Mouse (Mus musculus) CH12.LX (cell line): ENCODE results near the gene Hist1h1d. TPM values are rescaled to one million over a fixed set of nuclear protein-coding genes. Genes with fewer than 3 reads are reported as not detected.
A peak's percentile ranks its signal among the peaks of the same experiment; 100 is the strongest.

Experiments
- DNase-seq: peaks from one replicate; pipeline ENCODE4 v3.0.0-alpha.2; 2013; ENCODE audit errors: extremely low read depth
- H3K27ac ChIP-seq: 2 replicates; pipeline ENCODE4 v1.5.1; 2012; ENCODE audit warnings: low read depth, mild to moderate bottlenecking, control low read depth, moderate library complexity; ENCODE audit not compliant: insufficient read depth
- H3K27me3 ChIP-seq: replicated peaks from 2 replicates; pipeline ENCODE3; 2012; ENCODE audit warnings: inconsistent platforms
- H3K36me3 ChIP-seq, 2 experiments: replicated peaks in 1 of 2; 2 replicates each; pipeline versions ENCODE3 to v1.6.1; 2012; ENCODE audit warnings: inconsistent platforms in 1 of 2, low read length in 1 of 2, mild to moderate bottlenecking in 1 of 2, mixed read lengths in 1 of 2, moderate library complexity in 1 of 2; ENCODE audit not compliant: control insufficient read depth in 1 of 2, insufficient read depth in 1 of 2
- H3K4me1 ChIP-seq, 2 experiments: 2 replicates each; pipeline ENCODE4 v1.6.1; 2012; ENCODE audit warnings: inconsistent platforms in 1 of 2, moderate library complexity in 1 of 2; ENCODE audit not compliant: insufficient read depth in 2 of 2, control insufficient read depth in 1 of 2
- H3K4me2 ChIP-seq: 2 replicates; pipeline ENCODE4 v1.6.1; 2012; ENCODE audit warnings: low read depth, mild to moderate bottlenecking, control low read depth; ENCODE audit not compliant: poor library complexity, insufficient read depth, severe bottlenecking
- H3K4me3 ChIP-seq, 3 experiments: fragments of 150-350 bp in 1 of 3; sonication (generic) in 1 of 3; replicated peaks in 1 of 3; 2 replicates each; pipeline versions ENCODE3 to v1.5.1; 2011 to 2012; ENCODE audit warnings: low read depth in 2 of 3, low read length in 2 of 3, mild to moderate bottlenecking in 2 of 3, moderate library complexity in 2 of 3, control low read depth in 1 of 3, improper control_type of control experiment in 1 of 3, inconsistent platforms in 1 of 3, mixed read lengths in 1 of 3; ENCODE audit not compliant: poor library complexity in 1 of 3
- H3K79me2 ChIP-seq: replicated peaks from 2 replicates; pipeline ENCODE4 v1.6.1; 2012; ENCODE audit warnings: mild to moderate bottlenecking, moderate library complexity; ENCODE audit not compliant: control insufficient read depth, poor library complexity, insufficient read depth, severe bottlenecking; ENCODE audit errors: extremely low read depth
- H3K9ac ChIP-seq: 2 replicates; pipeline ENCODE4 v1.6.1; 2012; ENCODE audit warnings: low read depth, mild to moderate bottlenecking, control low read depth, moderate library complexity; ENCODE audit not compliant: insufficient read depth
- H3K9me3 ChIP-seq: replicated peaks from 2 replicates; pipeline ENCODE3; 2012; ENCODE audit warnings: low read length, inconsistent platforms, mixed read lengths
- BHLHE40 ChIP-seq: IDR thresholded peaks from 2 replicates; pipeline ENCODE4 v1.6.1; 2011; ENCODE audit warnings: mild to moderate bottlenecking, low read depth, low read length, improper control_type of control experiment
- CHD1 ChIP-seq: IDR thresholded peaks from 2 replicates; pipeline ENCODE4 v1.6.1; 2012; ENCODE audit warnings: low read depth, low read length, improper control_type of control experiment, inconsistent platforms
- E2F4 ChIP-seq: IDR thresholded peaks from 2 replicates; pipeline ENCODE4 v1.6.1; 2011; ENCODE audit warnings: low read depth, low read length, improper control_type of control experiment; ENCODE audit not compliant: insufficient replicate concordance
- EP300 ChIP-seq: IDR thresholded peaks from 2 replicates; pipeline ENCODE4 v1.6.1; 2011; ENCODE audit warnings: low read length, improper control_type of control experiment
- ETS1 ChIP-seq: conservative IDR thresholded peaks from 2 replicates; pipeline ENCODE4 v1.6.1; 2012; ENCODE audit warnings: low read depth, mild to moderate bottlenecking, inconsistent platforms, low read length, improper control_type of control experiment, moderate library complexity
- IRF4 ChIP-seq: IDR thresholded peaks from 2 replicates; pipeline ENCODE4 v1.6.1; 2014; ENCODE audit warnings: low read depth, mild to moderate bottlenecking, inconsistent platforms, low read length, improper control_type of control experiment
- JUND ChIP-seq: conservative IDR thresholded peaks from 2 replicates; pipeline ENCODE4 v1.6.1; 2011; ENCODE audit warnings: low read depth, low read length, improper control_type of control experiment
- MAFK ChIP-seq: IDR thresholded peaks from 2 replicates; pipeline ENCODE4 v1.6.1; 2011; ENCODE audit warnings: low read length, improper control_type of control experiment; ENCODE audit not compliant: insufficient replicate concordance
- MAX ChIP-seq: IDR thresholded peaks from 2 replicates; pipeline ENCODE4 v1.6.1; 2011; ENCODE audit warnings: low read length, improper control_type of control experiment
- MAZ ChIP-seq: IDR thresholded peaks from 2 replicates; pipeline ENCODE4 v1.6.1; 2012; ENCODE audit warnings: low read depth, mild to moderate bottlenecking, inconsistent platforms, low read length, improper control_type of control experiment, moderate library complexity
- MEF2A ChIP-seq: IDR thresholded peaks from 2 replicates; pipeline ENCODE4 v1.6.1; 2014; ENCODE audit warnings: low read depth, mild to moderate bottlenecking, inconsistent platforms, low read length, improper control_type of control experiment, borderline replicate concordance
- MXI1 ChIP-seq: IDR thresholded peaks from 2 replicates; pipeline ENCODE4 v1.6.1; 2011; ENCODE audit warnings: mild to moderate bottlenecking, low read depth, low read length, improper control_type of control experiment
- MYC ChIP-seq: IDR thresholded peaks from 2 replicates; pipeline ENCODE4 v1.6.1; 2011; ENCODE audit warnings: low read depth, mild to moderate bottlenecking, improper control_type of control experiment, low read length
- NELFE ChIP-seq: IDR thresholded peaks from 2 replicates; pipeline ENCODE4 v1.6.1; 2011; ENCODE audit warnings: low read depth, low read length, improper control_type of control experiment
- PAX5 ChIP-seq: IDR thresholded peaks from 2 replicates; pipeline ENCODE4 v1.6.1; 2012; ENCODE audit warnings: low read length, inconsistent platforms, mixed read lengths
- POLR2A ChIP-seq: IDR thresholded peaks from 2 replicates; pipeline ENCODE4 v1.6.1; 2011; ENCODE audit warnings: low read depth, mild to moderate bottlenecking, improper control_type of control experiment, low read length
- POLR2AphosphoS2 ChIP-seq: IDR thresholded peaks from 2 replicates; pipeline ENCODE4 v1.6.1; 2011; ENCODE audit warnings: low read depth, low read length, improper control_type of control experiment
- RAD21 ChIP-seq: IDR thresholded peaks from 2 replicates; pipeline ENCODE4 v1.6.1; 2011; ENCODE audit warnings: low read depth, mild to moderate bottlenecking, low read length, improper control_type of control experiment, moderate library complexity
- SIN3A ChIP-seq: IDR thresholded peaks from 2 replicates; pipeline ENCODE4 v1.6.1; 2012; ENCODE audit warnings: low read length, improper control_type of control experiment, inconsistent platforms
- TCF12 ChIP-seq: IDR thresholded peaks from 2 replicates; pipeline ENCODE4 v1.6.1; 2014; ENCODE audit warnings: low read depth, mild to moderate bottlenecking, inconsistent platforms, low read length, improper control_type of control experiment
- USF1 ChIP-seq: IDR thresholded peaks from 2 replicates; pipeline ENCODE4 v1.6.1; 2014; ENCODE audit warnings: low read depth, mild to moderate bottlenecking, inconsistent platforms, low read length, improper control_type of control experiment
- USF2 ChIP-seq: conservative IDR thresholded peaks from 2 replicates; pipeline ENCODE4 v1.6.1; 2011; ENCODE audit warnings: low read depth, low read length, improper control_type of control experiment
- ZC3H11A ChIP-seq: IDR thresholded peaks from 2 replicates; pipeline ENCODE4 v1.6.1; 2012; ENCODE audit warnings: low read depth, mild to moderate bottlenecking, inconsistent platforms, low read length, improper control_type of control experiment
- ZMIZ1 ChIP-seq: IDR thresholded peaks from 2 replicates; pipeline ENCODE4 v1.6.1; 2012; ENCODE audit warnings: low read depth, mild to moderate bottlenecking, inconsistent platforms, low read length, improper control_type of control experiment
- ZNF384 ChIP-seq: IDR thresholded peaks from 2 replicates; pipeline ENCODE4 v1.6.1; 2012; ENCODE audit warnings: low read depth, low read length, improper control_type of control experiment, inconsistent platforms
- dilution Hi-C: fragments of 300-500 bp; cut with MboI; formaldehyde crosslinking; loops from 2 replicates; pipeline ENCODE4 v1.14.3; 2020; ENCODE audit warnings: low sequenced_read_pairs; ENCODE audit not compliant: extremely low pct_unique_long_range_greater_than_20kb, extremely low pct_ligation_motif_present
- in situ Hi-C: fragments of 300-500 bp; cut with MboI; formaldehyde crosslinking; loops from 3 replicates; pipeline ENCODE4 v1.14.3; 2019; ENCODE audit warnings: low sequenced_read_pairs, low pct_ligation_motif_present, low pct_unique_long_range_greater_than_20kb, mixed read lengths
- polyA plus RNA-seq: library from polyadenylated mRNA; unstranded; fragments of >175 nt; gene quantifications from 2 replicates; pipeline ENCODE4 v1.2.1, GENCODE M21; 2012; ENCODE audit warnings: low read depth; ENCODE audit not compliant: insufficient read length
- total RNA-seq, 2 experiments: library from RNA; depleted of rRNA; stranded (reverse); fragments of 300-350 nt in 1 of 2; fragments of >200 nt in 1 of 2; gene quantifications; 2 replicates each; pipeline ENCODE4 v1.2.3; 2012 to 2014

Gene Hist1h1d
- total and polyA plus RNA-seq, 3 experiments, result 0.14 to 112 (median 2.3) TPM

DNA sequence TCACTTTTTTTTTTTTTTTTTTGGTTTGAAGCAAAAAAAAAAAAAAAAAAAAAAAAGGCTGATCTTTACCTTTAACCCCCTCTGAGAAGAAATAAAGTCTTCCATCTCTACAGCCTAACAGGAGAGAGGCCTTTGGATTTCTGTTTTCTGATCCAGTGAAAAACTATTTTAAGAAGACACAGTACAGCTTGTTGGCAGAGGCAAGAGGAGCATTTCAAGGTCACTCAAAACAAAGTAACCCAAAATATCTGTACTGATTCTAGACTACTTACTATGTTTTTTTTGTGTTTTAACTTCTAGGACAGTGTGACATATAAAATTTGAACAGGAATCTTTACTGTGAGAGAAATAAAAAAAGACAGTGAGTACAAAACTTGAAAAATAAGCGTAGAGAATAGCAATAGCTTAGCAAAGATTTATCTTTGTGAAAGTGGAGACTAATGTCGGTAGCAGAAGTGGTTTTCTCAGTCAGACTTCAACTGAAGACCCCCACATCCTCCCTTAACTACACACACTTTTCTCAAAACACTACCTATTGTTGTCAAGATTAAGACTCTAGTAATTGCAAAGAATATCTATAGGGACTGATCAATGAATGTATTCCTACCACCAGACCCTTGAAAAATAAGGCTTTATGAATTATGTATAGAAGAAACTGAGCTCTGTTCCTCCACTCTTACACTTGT is 23.4 kb upstream of the Hist1h1d start:
- H3K27me3 ChIP-seq, result no peaks in the 10 kb centered on the region
- no peak overlapping the region for H3K27ac ChIP-seq
- no peaks in the 10 kb centered on the region for H3K36me3 ChIP-seq
- in situ Hi-C loops (loop anchor here (10.0 kb wide), 1 partner anchor 1495 kb away; the partner anchor contains the start of genes Hist1h2ah and Hist1h2bk), dilution Hi-C loops (no loop called here)
- DNase-seq, result no peak
- H3K4me3 ChIP-seq, result peak overlapping the region; percentile 20 to 45 (median 37)
- no peaks in the 10 kb centered on the region for H3K9me3 ChIP-seq
- H3K9ac ChIP-seq, result peak overlapping the region; percentile 89
- peak overlapping the region; percentile 87; the same call in 1 of the 2 replicates for H3K4me2 ChIP-seq
- TF ChIP-seq TCF12 (no peak), IRF4 (peak; percentile 59), ETS1 (no peak), POLR2A (no peak), USF2 (no peak), CHD1 (peak; percentile 85), BHLHE40 (0 out of 2 replicates have a peak, but pooled peaks have one; percentile 16), ZMIZ1 (no peak), MAX (0 out of 2 replicates have a peak, but pooled peaks have one; percentile 35), MXI1 (no peak), RAD21 (no peak), E2F4 (no peak), MEF2A (no peak), ZC3H11A (no peak), ZNF384 (peak; percentile 85), NELFE (0 out of 2 replicates have a peak, but pooled peaks have one; percentile 18), MYC (no peak), JUND (0 out of 2 replicates have a peak, but pooled peaks have one; percentile 26), USF1 (no peak), EP300 (peak; percentile 72), SIN3A (0 out of 2 replicates have a peak, but pooled peaks have one; percentile 12), MAFK (no peak), MAZ (no peak), PAX5 (no peak), POLR2AphosphoS2 (no peak)
- no peaks in the 10 kb centered on the region for H3K79me2 ChIP-seq
- H3K4me1 ChIP-seq, result peaks cover 7 to 38% of the 10 kb centered on the region in 2 experiments
